Mouse (Mus musculus) T-helper 17 cell (primary cell): ENCODE data around the gene Olfr732.

Source experiments
- in situ Hi-C, 2 experiments: fragments of 300-600 bp; cut with MboI, MseI; formaldehyde crosslinking; loops; 1 replicate in 1 of 2; 2 replicates in 1 of 2; pipeline ENCODE4 v1.15.1; 2025; ENCODE audit warnings: high pct_unique_total_duplicates in 2 of 2

Olfr732 gene

DNA sequence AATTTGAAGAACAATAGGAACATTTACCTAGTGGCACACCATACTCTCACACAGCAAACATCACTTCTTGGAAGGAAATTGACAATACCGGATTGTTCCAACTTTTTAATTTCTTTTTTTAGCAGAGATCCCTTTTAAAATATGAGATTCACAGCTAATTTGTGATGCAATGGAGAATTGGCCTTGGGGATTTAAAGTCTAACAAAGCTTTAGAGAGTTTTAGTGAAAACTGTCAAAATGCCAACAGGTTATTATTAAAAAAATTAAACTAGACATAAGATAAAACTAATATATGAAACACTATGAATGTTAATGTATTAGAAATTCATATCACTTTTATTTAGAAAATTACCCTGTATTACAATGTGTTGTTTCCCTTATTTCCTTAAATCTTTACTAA is at the start of gene Olfr732:
Gene Olfr732 (minus strand): TSS at position 101 of the 400 bp plus-strand sequence.
- in situ Hi-C loops: no loop called here

DNA sequence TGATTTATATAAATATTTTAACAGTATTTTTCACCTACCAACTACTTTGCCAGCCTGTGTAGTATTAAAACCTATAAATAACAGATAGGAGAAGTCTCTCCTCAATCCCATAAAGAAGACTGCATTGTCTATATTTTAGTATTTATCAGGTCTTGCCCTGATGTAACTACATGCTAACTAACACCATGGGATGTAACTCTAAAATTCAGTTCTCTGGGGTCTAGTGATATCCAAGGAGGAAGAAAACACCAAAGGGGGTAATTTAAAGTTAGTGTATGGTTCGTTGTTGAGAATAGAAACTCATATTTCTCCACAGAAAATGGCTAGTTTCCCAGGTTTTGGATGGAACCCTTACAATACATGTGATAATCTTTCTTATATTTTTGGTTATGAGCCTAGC is 42.7 kb upstream of the Olfr732 start, which contains the start of gene Olfr734:
Gene Olfr734 (minus strand): TSS at position 101 of the 400 bp plus-strand sequence.
- in situ Hi-C loops: no loop called here

DNA sequence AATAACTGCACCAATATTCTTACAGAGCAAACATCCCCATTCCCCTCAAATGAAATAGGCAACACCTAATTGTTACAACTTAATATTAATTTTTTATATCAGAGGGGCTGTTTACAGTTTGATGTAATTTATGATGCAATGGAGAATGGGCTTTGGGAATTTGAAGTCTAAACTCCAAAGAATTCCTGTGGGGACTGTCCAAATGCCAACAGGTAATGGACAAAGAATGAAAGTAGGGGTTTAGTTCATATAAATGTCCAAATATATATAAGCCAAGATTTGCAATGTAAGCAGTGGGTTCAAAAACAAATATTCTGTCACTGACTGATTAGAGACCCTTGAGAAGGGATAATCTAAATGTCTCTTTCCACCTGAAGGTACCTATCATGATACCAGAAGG is 17.4 kb upstream of the Olfr732 start, which contains the start of gene Olfr733:
Gene Olfr733 (minus strand): TSS at position 101 of the 400 bp plus-strand sequence.
- in situ Hi-C loops: no loop called here

DNA sequence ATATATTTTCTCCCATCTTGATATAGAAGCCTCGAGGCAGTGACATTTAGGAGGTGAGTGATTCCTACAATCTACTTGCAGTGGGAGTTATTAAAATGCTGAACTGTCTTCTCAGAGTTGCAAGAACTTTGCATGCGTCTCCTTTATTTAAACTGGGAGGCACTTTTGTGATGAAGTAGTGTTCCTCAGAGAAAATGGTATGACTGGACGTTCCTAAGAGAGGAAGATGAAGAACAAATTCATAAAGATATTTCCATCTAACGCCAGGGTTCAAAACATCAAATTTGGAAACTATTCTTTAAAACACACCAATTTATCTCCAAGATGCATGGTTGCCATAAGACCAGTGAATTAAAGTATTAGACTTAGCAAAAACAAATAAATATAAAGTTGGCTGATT is 42.2 kb downstream of the Olfr732 start, which contains the start of gene Olfr731:
Gene Olfr731 (minus strand): TSS at position 101 of the 400 bp plus-strand sequence.
- in situ Hi-C loops: no loop called here
